Mouse (Mus musculus) brain, embryonic 14.5 days (tissue): ENCODE results near the gene Irf8.

Experiments used
- CTCF ChIP-seq: fragments of 200-500 bp; IDR thresholded peaks from 2 replicates; pipeline ENCODE4 v1.5.1; 2012; ENCODE audit warnings: inconsistent platforms, mild to moderate bottlenecking, moderate library complexity, borderline replicate concordance; ENCODE audit not compliant: insufficient read depth, insufficient read length; ENCODE audit errors: extremely low read depth
- POLR2A ChIP-seq: fragments of 200-500 bp; IDR thresholded peaks from 2 replicates; pipeline ENCODE4 v1.6.1; 2012; ENCODE audit warnings: mild to moderate bottlenecking, inconsistent platforms, borderline replicate concordance; ENCODE audit not compliant: poor library complexity, insufficient read depth, insufficient read length, severe bottlenecking; ENCODE audit errors: extremely low read depth

- TF ChIP-seq CTCF (no peak), POLR2A (no peak)
Measured at GRCm38 (mm10) chr8:120700053-120700452, 36.1 kb upstream of the Irf8 start.
